Comparison of ENCODE assay signal across 28 mouse cellular contexts in genomic region chr2:144652841-144653240, GRCm38 (mm10).
"Had no signal": no experiment of that assay in that cellular context is flagged by ENCODE, and none has a peak within 500 bp of the region (broad histone marks: within the 10 kb centered on the region; RNA-seq: fewer than 3 reads in every experiment).

No protein-coding gene starts in this region.

- H3K4me1 ChIP-seq: heart, embryonic 10.5 days; heart, embryonic 12.5 days; hindbrain, embryonic 10.5 days; hindbrain, embryonic 12.5 days; intestine, embryonic 15.5 days; kidney, embryonic 15.5 days; limb, embryonic 10.5 days; limb, embryonic 12.5 days had no signal

- H3K9ac ChIP-seq: heart, embryonic 12.5 days; hindbrain, embryonic 12.5 days; hindbrain, embryonic 14.5 days; intestine, embryonic 15.5 days; kidney, embryonic 15.5 days; limb, embryonic 12.5 days; liver, embryonic 14.5 days had no signal

- H3K4me2 ChIP-seq: heart, embryonic 12.5 days; hindbrain, embryonic 12.5 days; hindbrain, embryonic 14.5 days; intestine, embryonic 15.5 days; kidney, embryonic 15.5 days; limb, embryonic 12.5 days; liver, embryonic 11.5 days had no signal

- H3K9me3 ChIP-seq: heart, embryonic 10.5 days; heart, embryonic 12.5 days; hindbrain, embryonic 10.5 days; hindbrain, embryonic 12.5 days; intestine, embryonic 15.5 days; kidney, embryonic 15.5 days; limb, embryonic 10.5 days; limb, embryonic 12.5 days had no signal

- H3K36me3 ChIP-seq: heart, embryonic 10.5 days; heart, embryonic 12.5 days; hindbrain, embryonic 10.5 days; hindbrain, embryonic 12.5 days; intestine, embryonic 15.5 days; kidney, embryonic 15.5 days; limb, embryonic 10.5 days; limb, embryonic 12.5 days had no signal

- DNase-seq: gastrocnemius, postnatal 10 days; gastrocnemius, postnatal 25 days; heart, adult 18-20 months; heart, postnatal 10 days; heart, postnatal 4 days; kidney, adult 11 months; kidney, adult 2 months; kidney, adult 9 months; kidney, postnatal 14 days; kidney, postnatal 36 days; layer of hippocampus, adult 9-11 months; layer of hippocampus, postnatal 36 days; liver; lung, adult 18-20 months had no signal

- H3K27me3 ChIP-seq: heart, embryonic 12.5 days; hindbrain, embryonic 12.5 days; intestine, embryonic 15.5 days; kidney, embryonic 15.5 days; limb, embryonic 12.5 days had no signal

- H3K27ac ChIP-seq: heart, embryonic 10.5 days; hindbrain, embryonic 10.5 days; hindbrain, embryonic 12.5 days; hindbrain, embryonic 14.5 days; intestine, embryonic 15.5 days; kidney, embryonic 15.5 days; kidney, postnatal 0 days; limb, embryonic 10.5 days; limb, embryonic 12.5 days; liver, embryonic 14.5 days had no signal

- H3K4me3 ChIP-seq: heart, embryonic 10.5 days; heart, embryonic 12.5 days; hindbrain, embryonic 10.5 days; hindbrain, embryonic 12.5 days; intestine, embryonic 15.5 days; kidney, embryonic 15.5 days; limb, embryonic 10.5 days; limb, embryonic 12.5 days had no signal

- ATAC-seq: hindbrain, embryonic 16.5 days; inflammation-experienced regulatory T-cells, adult 6 months; intestine, embryonic 15.5 days had no signal
